Mouse (Mus musculus) skeletal muscle tissue, adult 2 months (tissue): ENCODE results near the gene Kcnd3.

ENCODE experiments used
- DNase-seq: peaks from one replicate; pipeline ENCODE4 v3.0.0-alpha.2; 2012; ENCODE audit warnings: low read depth, low spot score

Kcnd3 gene

GRCm38 (mm10) chr3:105451627-105452555, at the start of gene Kcnd3:
TSS of gene Kcnd3 (plus strand) at chr3:105452330.
- DNase-seq: no peak

- DNase-seq: no peak
Observed at GRCm38 (mm10) chr3:105402676-105403075, 49.5 kb upstream of the Kcnd3 start.

GRCm38 (mm10) chr3:105403410-105404076, 48.6 kb upstream of the Kcnd3 start:
- DNase-seq: no peak

DNA sequence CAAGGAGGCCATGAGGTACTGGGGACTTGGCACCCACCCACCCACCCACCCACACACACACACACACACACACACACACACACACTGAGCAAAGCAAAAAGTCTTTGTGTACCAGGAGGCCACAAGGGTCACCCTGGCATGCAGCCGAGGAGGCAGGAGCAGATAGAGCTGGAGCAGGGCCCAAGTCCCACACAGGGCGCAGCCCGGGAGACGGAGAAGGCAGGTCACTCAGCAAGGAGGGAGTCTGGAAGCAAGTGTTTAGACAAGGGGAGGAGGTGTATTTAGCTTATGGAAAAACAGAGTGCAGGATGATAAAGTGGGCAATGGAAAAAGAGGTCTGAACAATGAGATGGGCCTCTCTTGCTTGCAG, 48.1 kb upstream of the Kcnd3 start:
- no peak for DNase-seq

DNA sequence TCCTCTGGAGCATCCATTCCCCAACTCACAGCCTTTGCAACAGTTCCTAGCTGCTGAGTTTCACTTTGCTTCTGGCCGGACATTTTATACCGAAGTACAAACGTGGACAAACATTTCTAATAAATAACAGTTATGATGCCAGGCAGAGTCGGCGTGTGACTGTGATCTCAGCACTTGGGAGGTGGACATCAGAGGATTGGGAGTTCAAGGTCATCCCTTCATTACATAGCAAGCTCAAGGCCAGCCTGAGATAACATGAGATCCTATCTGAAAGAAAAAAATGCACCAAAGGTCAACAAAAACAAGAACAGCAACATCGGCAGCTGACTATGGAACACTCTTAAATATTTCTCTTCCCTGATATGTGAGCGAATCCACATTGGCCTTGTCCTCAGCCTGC, 46.6 kb upstream of the Kcnd3 start:
- DNase-seq: no peak

GRCm38 (mm10) chr3:105406036-105406435, 46.1 kb upstream of the Kcnd3 start:
- DNase-seq: no peak

DNA sequence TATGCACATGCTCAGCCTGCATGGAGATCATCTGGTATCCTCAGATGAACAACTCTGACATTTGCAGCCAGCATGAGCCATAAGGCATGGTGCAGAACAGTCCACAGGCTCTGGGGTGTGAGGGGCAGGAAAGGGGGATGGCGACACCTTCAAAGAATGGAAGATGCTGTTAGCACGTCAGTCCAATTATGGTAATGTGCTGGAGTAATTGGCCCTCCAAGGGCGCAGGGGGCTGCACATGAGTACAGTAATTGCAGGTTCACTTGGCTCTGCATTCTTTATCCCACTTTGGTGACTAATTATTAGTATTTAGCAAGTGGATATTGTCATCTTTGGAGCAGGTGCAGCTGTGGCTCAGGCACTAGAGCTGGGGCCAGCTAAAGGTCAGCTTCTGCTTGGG, 43.9 kb upstream of the Kcnd3 start:
- no peak for DNase-seq

GRCm38 (mm10) chr3:105410810-105411209, 41.3 kb upstream of the Kcnd3 start:
- no peak for DNase-seq

DNA sequence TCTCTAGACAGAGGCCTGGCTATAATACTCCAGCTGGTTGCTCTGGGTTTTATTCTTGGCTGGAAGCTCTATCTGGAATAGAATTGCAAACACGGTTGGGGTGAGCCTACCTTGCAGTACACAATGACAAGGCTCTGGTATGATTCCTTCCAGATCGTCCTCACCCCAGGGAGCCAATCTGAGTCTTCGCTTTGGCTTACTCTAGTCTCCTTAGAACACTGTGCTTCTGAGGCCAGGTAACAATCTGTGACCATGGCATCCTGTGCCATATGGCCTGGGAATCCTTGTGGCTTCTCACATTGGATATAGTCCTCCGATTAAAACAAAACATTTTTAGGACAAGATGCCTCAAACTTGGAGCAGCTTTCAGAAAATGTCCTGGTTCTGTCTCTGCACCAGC, 40.4 kb upstream of the Kcnd3 start:
- no peak for DNase-seq

DNA sequence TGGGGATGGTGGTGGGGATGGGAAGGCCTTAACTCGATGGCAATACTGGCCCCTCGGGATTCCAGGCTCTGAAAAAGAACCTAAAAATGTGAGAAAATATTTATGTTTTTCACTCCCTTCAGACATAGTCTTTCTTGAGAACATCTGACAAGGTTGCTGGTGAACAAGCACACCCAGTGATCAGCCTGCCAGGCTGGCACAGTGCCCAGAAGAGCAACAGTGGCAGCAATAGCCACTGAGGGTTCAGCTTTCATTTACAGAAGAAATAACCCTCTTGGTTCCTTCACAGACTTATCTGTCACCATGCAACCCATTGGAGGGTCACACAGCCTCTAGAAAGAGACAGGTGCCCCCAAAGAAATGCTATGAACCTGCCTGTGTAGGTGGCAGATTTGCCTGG, 39.9 kb upstream of the Kcnd3 start:
- DNase-seq: no peak

GRCm38 (mm10) chr3:105412681-105413080, 39.4 kb upstream of the Kcnd3 start:
- no peak for DNase-seq

GRCm38 (mm10) chr3:105418441-105418840, 33.7 kb upstream of the Kcnd3 start:
- no peak for DNase-seq

- DNase-seq: no peak
Observed at GRCm38 (mm10) chr3:105422391-105422790, 29.7 kb upstream of the Kcnd3 start.

GRCm38 (mm10) chr3:105423427-105423826, 28.7 kb upstream of the Kcnd3 start:
- no peak for DNase-seq

DNA sequence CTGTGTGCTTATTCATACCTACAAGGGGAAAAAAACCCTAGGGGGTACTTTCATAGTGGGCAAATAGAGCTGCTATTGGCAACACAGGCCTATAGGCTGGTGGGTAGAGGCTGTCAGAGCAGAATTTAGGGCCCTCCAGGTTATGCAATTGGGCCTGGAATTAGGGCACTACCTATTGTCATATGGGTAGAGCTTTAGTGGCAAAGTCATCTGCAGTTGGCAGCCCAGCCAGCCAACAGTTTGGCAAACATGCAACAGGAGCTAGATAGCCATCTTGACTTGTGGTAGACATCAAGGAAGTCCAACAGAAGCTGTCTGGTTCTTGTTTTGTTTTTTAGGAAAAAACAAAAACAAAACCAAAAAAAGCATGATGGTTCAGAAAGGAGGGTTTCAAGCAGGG, 23.5 kb upstream of the Kcnd3 start:
- no peak for DNase-seq

DNA sequence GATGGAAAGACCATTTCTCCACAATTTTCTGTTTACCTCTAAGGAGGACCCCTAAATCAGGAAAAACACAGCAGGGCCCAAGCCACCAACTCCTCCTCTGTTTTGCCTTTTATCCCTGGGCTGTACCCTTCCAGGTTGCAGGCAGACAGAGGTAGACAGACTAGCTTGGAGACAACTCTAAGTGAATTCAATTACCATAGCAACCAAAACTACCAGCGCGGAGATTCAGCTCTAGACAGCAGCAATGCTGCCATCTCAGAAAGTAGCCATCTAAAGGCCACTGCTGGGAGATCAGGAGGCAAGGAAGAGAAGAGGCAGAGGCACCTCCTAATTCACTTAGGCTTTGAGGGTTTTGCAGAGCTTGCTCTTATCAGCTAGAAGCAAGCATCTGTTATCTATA, 15.7 kb upstream of the Kcnd3 start:
- no peak for DNase-seq

GRCm38 (mm10) chr3:105436971-105437370, 15.2 kb upstream of the Kcnd3 start:
- no peak for DNase-seq

- DNase-seq: no peak
Observed at GRCm38 (mm10) chr3:105440873-105441495, 11.1 kb upstream of the Kcnd3 start.

DNA sequence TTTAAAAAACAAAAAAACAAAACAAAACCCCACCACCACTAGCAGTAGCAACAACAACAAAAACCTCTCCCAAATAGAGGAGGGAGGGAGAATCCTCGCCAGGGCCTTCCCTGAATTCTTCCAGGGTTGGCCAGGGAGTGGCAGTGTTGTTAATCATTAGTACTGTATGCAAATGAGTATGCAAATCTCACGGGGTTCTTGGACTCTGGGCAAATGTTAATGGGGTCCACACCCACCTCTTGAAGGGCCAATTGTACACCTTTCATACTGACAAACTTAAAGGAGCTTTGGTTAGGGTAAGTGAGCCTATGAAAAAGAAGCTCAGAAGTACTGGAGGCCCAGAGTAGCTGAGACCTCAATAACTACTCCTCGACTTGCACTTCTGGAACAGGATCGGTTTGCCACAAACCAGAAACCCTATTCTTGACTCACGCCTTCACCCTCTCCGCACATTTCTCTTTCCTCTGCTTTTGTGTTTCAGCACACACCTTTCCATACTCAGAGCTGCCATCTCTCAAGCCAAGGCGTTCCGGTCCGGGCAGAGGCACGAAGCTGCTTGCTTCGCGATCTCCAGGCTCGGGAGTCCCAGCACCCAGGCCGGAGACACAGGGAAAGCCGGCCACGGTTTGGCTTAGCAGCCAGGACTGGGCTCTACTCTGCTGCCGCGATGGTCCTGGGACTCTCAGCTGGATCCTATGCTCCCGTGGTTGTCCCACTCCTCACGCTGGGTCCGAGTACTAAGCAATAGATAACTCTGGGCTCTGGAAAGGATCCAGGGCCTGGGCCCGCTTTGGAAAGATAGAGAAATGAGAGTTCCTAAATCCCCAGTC, 1.3 kb upstream of the Kcnd3 start:
- DNase-seq: peak; percentile 3

DNA sequence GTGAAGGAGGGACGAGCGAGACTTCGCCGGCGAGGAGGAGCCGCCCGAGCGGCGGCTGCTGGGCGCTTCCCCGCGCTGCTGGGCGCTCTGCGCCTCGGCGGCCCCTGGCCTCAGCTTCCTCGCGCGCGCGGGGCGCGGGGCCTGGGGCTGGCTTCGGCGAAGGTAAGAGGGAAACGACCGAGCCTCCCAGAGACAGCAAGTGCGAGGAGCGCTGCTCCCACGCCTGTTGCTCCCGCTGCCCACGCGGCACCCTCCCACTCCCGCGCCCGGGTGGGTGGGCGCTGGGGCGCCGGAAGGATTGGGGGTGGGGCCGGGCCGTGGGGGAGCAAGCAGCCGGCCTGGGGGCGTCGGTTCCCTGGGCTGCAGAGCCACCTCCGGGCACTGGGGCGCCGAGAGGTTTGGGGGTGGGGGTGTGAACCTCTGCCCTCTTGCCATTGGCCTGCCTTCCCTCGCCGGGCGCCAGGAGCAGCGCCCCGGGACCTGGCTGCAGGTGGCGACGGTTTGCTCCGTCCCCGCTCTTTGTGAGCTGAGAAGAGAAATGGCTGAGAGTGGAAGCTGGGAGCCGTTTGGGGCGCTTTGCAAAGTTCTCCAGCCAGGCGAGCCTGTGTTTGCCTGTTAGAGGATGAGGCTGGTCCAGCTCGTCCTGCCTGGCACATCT, 555 bp downstream of the Kcnd3 start:
- DNase-seq: no peak
